Mouse (Mus musculus) fat pad, adult 2 months (tissue): Measurements from ENCODE around the gene Rpl37.
"Not testable (repeated sequence)": the region's sequence is repeated elsewhere in the genome, so short reads cannot be mapped to it uniquely, and the experiment has no call there.

Experiments
- DNase-seq: peaks from one replicate; pipeline ENCODE4 v3.0.0-alpha.2; 2011; ENCODE audit warnings: low read depth, low spot score; ENCODE audit errors: extremely low read depth

The Rpl37 gene

GRCm38 (mm10) chr15:5121535-5122313 lies 5.3 kb downstream of the Rpl37 start:
- no peak for DNase-seq

DNA sequence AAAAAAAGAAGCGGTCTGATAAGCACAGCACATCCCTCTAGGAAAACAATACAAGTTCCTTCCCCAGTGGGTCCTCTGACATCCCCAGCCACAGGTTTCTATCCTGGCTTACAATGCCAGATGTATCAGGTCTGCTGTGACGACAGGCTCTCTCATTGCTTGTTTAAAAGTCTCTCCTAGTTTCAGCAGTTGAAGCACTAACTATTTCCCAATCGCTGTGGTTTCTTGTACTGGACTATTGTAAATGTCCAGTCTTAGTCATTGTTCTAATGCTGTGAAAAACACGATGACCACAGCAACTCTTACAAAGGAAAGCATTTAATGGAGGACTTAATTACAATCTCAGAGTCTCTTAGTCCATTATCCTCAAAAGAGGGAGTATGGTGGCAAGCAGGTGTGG lies 10.0 kb downstream of the Rpl37 start:
- DNase-seq = no peak

- DNase-seq = no peak
These were observed 11.0 kb downstream of the Rpl37 start for GRCm38 (mm10) chr15:5127487-5127886.

GRCm38 (mm10) chr15:5128176-5128940 lies 11.9 kb downstream of the Rpl37 start:
- no peak for DNase-seq

DNA sequence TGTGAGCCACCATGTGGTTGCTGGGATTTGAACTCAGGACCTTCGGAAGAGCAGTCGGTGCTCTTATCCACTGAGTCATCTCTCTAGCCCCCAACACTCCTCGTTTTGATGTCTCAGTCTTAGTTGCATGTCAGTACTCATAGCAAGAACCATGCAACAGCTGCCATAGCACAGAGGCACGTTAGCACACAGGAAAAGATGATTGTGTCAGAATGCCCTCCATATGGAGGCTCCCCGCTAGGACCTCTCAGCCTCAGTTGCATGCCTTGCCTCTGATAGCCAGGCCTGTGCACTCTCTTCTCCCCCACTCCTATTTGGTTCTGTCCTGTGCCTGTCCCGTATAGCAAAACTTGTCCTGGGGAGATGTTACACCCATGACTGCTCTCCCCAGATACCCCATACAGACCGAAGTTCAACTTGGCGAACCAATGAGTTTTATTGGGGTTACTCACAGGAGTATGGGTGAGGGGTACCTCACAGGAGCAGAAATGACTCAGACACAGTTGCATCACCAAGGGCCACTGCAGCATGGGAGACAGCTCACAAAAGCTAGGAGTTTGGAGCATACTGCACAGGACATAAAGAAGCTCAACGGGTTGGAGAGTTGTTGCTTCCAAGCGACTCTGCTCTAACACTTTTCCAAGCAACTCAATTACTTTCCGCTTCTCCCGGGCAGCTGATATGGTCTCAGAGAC lies 12.8 kb downstream of the Rpl37 start:
- no peak for DNase-seq

- DNase-seq = not testable (repeated sequence)
These were observed 14.6 kb downstream of the Rpl37 start for GRCm38 (mm10) chr15:5130887-5131668.

DNA sequence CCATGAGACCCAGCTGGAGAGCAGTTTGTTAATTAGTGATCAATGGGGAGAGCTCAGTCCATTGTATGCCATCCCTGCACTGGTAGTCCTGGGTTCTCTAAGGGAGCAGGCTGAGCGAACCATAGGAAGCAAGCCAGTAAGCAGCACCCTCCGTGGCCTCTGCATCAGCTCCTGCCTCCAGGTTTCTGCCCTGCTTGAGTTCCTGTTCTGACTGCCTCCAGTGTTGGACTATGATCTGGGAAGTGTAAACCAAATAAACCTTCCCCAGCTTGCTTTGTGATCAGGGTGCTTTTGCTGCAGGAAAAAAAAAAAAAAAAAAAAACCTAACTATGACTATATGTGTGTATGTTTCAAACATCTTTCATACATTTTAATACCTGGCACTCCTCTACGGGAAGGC lies 16.9 kb downstream of the Rpl37 start:
- DNase-seq = no peak

GRCm38 (mm10) chr15:5134179-5134578 lies 17.7 kb downstream of the Rpl37 start:
- DNase-seq = no peak

DNA sequence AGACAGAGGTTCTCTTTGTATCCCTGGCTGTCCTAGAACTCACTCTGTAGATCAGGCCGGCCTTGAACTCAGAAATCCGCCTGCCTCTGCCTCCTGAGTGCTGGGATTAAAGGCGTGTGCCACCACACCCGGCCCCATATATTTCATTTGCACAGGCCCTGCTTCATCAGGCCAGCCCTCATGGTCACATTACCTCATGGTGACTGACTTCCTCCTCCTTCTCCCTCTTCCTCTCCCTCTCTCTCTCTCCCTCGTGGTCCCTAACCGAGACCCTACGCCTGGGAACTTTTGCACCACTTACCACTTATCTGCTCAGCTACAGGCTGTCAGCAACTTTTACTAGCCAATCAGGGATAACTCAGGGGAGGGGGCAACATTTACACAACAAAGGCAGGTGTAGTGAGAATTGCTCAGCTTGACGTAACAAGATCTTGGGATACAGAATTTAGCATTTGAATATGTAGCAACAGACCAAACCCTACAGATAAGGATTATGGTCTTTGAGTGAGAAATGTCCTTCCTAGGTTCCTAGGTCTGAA lies 18.6 kb downstream of the Rpl37 start:
- DNase-seq = no peak

- no peak for DNase-seq
These were observed 21.8 kb downstream of the Rpl37 start for GRCm38 (mm10) chr15:5138021-5138856.

DNA sequence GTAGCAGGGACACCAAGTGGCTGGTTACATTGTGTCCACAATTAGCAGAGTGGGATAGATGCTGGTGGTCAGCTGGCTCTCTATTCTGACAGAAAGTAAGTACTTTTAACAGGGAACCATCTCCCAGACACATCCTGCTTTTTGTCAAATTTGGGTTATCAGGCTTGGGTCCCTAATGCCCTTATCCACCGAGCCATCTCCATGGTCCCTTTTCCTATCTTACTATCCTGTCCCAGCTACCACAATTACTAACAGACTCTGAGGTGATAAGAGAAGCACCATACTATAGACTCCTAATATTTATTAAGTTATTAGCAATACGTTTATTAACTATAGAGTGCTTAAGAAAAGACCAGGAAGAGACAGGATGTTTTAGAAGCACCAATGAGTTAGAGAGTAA lies 22.9 kb downstream of the Rpl37 start:
- DNase-seq = no peak

DNA sequence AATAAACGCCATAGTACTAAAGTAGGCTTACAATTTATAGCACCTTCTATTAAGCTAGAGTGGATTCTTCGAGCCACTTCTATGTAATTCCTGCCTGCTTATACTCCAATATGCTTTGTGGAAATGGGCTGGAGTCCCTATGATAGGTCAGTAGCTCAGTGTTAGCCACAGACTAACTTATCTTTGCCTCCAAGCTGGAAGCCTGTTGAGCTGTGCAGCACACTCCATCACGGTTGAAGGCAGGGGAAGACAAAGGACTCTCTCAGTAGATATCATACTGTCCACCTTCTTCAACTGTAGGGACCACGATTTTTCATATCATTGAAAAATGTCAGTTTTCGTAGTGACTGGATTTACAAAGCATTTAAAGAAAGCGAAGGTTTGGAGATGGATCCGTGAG lies 23.4 kb downstream of the Rpl37 start:
- no peak for DNase-seq

- DNase-seq = no peak
These were observed 23.9 kb downstream of the Rpl37 start for GRCm38 (mm10) chr15:5140357-5140756.

DNA sequence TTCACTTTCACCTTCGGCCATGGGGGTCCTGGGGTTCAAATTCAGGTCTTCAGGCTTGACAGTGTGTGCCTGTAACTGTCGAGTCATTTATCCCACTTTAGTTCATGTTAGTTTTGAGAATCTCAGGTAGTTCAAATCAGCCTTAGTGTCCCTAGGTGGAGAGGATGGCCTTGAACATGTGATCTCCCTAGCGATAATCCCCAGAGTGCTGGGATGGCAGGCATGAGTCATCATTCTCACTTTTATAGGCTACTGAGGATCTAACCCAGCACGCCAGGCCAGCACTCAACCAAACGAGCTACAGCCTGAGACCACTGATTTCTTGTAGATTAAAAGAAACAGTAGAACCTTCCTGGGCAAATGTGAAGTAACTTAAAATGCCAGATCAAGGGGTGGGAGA lies 25.6 kb downstream of the Rpl37 start:
- DNase-seq = no peak

- no peak for DNase-seq
These were observed 26.3 kb downstream of the Rpl37 start for GRCm38 (mm10) chr15:5142714-5143113.

DNA sequence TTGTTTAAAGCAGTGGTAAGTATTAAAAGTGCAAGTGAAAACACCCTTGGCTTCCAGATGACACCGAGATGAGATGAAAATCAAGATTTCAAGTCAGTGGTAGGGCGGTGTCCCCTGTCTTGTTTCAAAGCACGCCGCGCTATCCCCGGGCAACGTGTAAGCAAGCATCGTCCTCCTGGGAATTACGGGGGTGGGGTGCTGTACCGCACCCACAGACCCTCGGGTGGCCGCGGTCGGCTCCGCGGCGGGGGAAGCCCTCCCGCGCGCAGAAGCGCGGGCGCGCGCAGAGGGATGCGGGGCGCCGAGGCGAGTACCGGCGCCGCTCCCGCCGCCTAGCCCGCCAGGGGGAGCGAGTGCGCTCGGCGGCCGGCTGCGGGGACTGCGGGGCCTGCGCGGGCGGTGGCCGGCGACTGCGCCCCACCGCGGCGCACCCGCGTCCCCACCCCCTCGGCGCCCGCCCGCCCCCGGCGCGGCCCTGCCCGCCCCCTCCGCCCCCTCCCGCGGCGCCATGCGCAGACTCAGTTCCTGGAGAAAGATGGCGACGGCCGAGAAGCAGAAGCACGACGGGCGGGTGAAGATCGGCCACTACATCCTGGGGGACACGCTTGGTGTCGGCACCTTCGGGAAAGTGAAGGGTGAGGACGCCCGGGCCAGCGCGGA lies 27.0 kb downstream of the Rpl37 start, which contains the start of gene Prkaa1:
Prkaa1 (plus strand) TSS at position 501 of the 660 bp plus-strand sequence.
- no peak for DNase-seq

DNA sequence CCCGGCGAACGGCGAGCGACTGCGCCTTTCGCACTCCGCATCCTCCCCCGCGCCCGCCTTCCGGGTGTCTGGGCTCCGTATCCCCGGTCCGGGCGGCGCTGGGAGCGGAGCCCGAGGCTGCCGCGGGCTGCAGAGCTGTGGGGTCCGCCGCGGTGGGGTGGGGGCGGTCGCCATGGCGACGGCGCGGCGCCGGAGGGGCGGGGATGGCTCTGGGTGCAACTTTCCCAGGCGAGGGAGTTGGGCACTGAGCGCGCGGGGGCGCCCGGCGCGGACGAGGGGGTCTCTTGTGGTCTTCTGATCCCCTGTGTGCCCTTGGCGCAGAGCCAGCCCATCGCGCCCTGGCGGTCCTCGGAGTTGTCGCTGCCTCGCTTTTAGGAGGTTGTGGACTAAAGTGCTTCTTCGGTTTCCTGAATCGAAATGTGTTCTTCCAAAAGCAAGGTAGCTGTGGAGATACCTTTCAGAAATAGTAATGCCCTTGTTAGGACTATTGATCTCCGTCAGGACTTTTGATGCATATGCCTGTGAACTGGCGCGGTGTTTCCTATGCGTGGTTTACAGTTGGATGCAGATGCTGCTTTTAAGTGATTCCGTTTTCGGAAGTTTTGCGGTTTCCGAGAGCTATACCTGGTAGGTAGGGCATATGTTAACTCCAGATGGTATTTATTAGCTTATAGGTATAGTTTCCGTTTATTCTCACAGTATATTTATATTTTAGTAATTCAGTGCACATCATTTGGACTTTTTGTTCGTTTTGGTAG lies 27.8 kb downstream of the Rpl37 start:
- no peak for DNase-seq

- DNase-seq = no peak
These were observed 28.9 kb downstream of the Rpl37 start for GRCm38 (mm10) chr15:5145196-5145945.
